Mouse (Mus musculus): ENCODE measurements around the gene Prmt1. TPM values are rescaled to one million over a fixed set of nuclear protein-coding genes. Genes with fewer than 3 reads are reported as not detected.

The Prmt1 gene
- 100 to 1,000 TPM; 148 to 162 TPM for polyA plus RNA-seq (2017; shearing (Covaris generic))

GRCm38 (mm10) chr7:44986192-44986878 is at the start of gene Prmt1:
Prmt1 (minus strand) TSS chr7:44986568.

DNA sequence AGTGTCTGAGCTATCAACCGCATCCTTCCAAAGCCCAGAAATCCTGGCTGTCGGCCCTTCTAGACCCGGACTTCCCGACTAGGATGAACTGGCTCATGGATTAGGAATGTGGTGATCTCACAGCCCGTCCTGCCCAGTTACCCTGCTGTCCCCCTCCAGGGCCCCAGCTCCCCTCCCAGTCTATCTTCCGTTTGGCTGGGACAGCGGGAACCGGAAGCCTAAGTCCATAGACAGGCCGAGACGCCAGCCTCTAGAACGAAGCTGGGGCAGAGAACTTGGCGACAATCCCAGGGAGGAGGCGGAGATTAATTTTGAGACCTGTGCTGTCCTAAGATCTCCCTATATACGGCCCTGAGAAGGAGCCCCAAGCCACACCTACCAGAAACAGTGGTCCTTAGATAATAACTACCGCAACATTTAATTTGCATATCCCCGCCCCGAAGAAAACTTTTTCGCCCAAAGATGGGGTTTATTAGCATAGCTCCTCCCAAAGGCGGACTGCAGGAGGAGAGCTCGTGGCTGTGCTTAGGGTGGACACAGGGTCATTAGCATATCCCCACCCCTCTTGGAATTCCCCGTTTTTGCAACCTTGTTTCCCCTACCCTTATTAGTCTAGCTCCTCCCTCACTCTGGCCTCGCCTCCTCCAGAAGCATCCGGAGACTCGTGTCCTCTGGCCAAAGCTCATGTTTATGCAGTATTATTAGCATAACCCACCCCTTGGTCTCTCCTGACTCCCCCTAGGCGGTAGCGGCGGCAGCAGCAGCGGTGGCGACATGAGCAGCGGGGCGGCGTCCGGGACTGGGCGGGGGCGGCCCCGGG is 31.1 kb upstream of the Prmt1 start, which contains the start of gene Rras:
Gene Rras (plus strand): TSS at position 720 of the 820 bp plus-strand sequence.

GRCm38 (mm10) chr7:45015957-45016612 is 29.7 kb upstream of the Prmt1 start, which contains the start of gene Scaf1:
Scaf1 (minus strand) TSS chr7:45016363.

GRCm38 (mm10) chr7:44998501-44998955 is 12.2 kb upstream of the Prmt1 start, which contains the start of gene Bcl2l12:
Bcl2l12 (minus strand) TSS chr7:44998712.

GRCm38 (mm10) chr7:44997231-44997939 is 11.0 kb upstream of the Prmt1 start, which contains the start of gene Irf3:
Irf3 (plus strand) TSS chr7:44997648.

DNA sequence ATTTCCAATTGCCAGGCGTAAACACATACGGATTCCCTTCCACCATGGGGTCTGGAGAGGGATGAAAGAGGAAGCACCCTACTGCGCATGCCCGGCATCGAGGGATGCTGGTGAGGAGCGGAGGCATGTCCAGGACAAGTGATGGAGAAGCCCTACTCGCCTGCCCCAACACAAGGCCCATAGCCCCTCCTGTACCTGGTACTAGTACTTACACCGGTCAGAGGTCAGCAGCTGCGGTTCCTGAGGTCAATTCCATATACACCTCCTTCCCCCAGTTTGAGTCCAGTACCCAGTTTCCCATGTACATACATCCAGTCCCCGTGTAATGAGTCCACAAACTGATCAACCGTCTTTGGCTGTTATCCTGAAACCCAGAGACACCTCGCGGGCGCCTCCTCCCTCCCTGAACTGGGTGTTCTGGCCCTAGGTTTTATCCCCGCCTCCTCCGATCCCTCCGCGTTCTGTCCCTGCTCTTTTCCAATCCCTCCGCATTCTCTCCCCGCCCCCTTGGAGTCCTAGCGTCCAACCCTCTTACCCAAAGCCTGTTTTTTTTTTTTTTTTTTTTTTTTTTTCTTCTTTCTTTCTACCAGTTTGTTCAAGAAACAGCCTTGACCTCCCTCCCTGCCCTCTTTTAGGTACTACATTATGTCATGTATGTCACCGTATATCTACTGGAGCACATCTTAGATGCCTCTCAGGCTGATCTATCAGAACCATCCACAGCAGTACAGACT is 11.8 kb downstream of the Prmt1 start, which contains the start of gene Cpt1c:
Gene Cpt1c (minus strand): TSS at position 469 of the 734 bp plus-strand sequence.

GRCm38 (mm10) chr7:44942904-44943303 is 43.5 kb downstream of the Prmt1 start, which contains the start of gene Tsks:
Tsks (plus strand) TSS chr7:44943204.

DNA sequence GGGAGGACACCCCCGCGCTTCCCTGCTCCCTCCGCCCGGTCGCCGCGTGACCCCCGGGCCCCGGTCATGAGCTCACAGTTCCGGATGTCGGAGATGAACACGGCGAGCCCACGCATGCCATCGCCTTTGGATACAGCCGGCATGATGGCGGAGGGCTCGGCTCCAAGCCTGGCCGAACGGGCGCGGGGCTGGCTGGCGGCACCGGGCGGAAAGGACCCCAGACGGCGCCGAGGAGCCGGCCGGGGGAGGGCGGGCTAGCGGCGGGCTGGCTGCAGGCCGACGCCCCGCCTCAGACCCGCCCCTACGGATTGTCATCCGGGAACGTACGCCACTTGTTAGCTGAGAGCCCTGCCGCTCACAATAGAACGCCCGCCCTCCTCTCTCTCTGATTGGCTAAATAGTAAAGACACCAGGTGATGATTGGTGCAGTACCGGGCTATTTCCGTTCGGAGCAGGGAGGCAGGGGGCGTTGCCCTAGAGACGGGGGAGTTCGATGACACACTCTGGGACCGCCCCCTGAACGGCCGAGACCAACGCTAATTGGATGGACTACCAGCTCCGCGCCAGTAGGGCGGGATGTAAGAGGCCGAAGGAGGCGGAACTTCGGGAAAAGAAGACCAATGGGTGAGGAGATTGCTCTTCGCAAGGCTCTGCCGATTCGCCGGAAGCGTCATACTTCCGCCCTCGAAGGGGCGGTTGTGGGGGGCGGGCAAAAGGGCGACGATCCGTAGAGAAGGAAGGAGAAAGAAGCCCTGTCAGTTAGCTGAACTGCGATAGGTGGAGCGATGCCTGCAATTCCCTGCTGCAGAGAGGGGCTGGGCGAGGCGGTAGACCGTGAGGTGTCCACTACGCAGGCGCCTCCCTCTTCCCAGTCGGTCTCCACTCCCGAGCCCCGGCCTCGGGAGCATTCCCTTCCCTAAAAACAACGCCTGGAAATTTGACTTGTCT is 56.9 kb downstream of the Prmt1 start, which contains the start of gene Ap2a1:
Gene Ap2a1 (minus strand): TSS at position 293 of the 948 bp plus-strand sequence.

Other genes starting within 250 kb of the Prmt1 start
- gene Vrk3, start 238.2 kb downstream of the Prmt1 start, polyA plus RNA-seq (2017; shearing (Covaris generic)): 10 to 100 TPM; 92.8 to 98.9 TPM
- 1 to 10 TPM in 1 of 2 experiments, under 1 TPM in 1; 0.37 to 1.3 TPM for gene Zfp473, start 235.5 kb downstream of the Prmt1 start, polyA plus RNA-seq (2017; shearing (Covaris generic))
- gene Nup62, start 170.5 kb downstream of the Prmt1 start, polyA plus RNA-seq (2017; shearing (Covaris generic)): 10 to 100 TPM; 40.5 to 41.4 TPM
- 1 to 10 TPM; 3.0 to 8.6 TPM for gene Il4i1, start 170.2 kb downstream of the Prmt1 start, polyA plus RNA-seq (2017; shearing (Covaris generic))
- under 1 TPM in 1 of 2 experiments, not detected in 1; 0.30 TPM for gene Atf5, start 169.9 kb downstream of the Prmt1 start, polyA plus RNA-seq (2017; shearing (Covaris generic))
- 10 to 100 TPM; 26.4 to 35.3 TPM for gene Akt1s1, start 137.6 kb downstream of the Prmt1 start, polyA plus RNA-seq (2017; shearing (Covaris generic))
- gene Tbc1d17, start 137.5 kb downstream of the Prmt1 start, polyA plus RNA-seq (2017; shearing (Covaris generic)): 10 to 100 TPM; 83.2 to 90.0 TPM
- 10 to 100 TPM; 89.6 to 97.9 TPM for gene Pnkp, start 129.4 kb downstream of the Prmt1 start, polyA plus RNA-seq (2017; shearing (Covaris generic))
- 10 to 100 TPM; 28.9 to 30.2 TPM for gene Ptov1, start 116.8 kb downstream of the Prmt1 start, polyA plus RNA-seq (2017; shearing (Covaris generic))
- 10 to 100 TPM; 54.7 to 59.9 TPM for gene Med25, start 93.9 kb downstream of the Prmt1 start, polyA plus RNA-seq (2017; shearing (Covaris generic))
- 10 to 100 TPM; 38.7 to 55.5 TPM for gene Fuz, start 90.5 kb downstream of the Prmt1 start, polyA plus RNA-seq (2017; shearing (Covaris generic))
- gene Ap2a1, start 57.1 kb downstream of the Prmt1 start, polyA plus RNA-seq (2017; shearing (Covaris generic)): 10 to 100 TPM; 56.8 to 69.1 TPM
- under 1 TPM in 1 of 2 experiments, not detected in 1; 0.97 TPM for gene Tsks, start 43.4 kb downstream of the Prmt1 start, polyA plus RNA-seq (2017; shearing (Covaris generic))
- gene Cpt1c, start 11.7 kb downstream of the Prmt1 start, polyA plus RNA-seq (2017; shearing (Covaris generic)): 1 to 10 TPM; 1.7 to 2.5 TPM
- gene Irf3, start 11.1 kb upstream of the Prmt1 start, polyA plus RNA-seq (2017; shearing (Covaris generic)): 100 to 1,000 TPM; 224 to 233 TPM
- 10 to 100 TPM; 23.6 to 30.4 TPM for gene Bcl2l12, start 12.1 kb upstream of the Prmt1 start, polyA plus RNA-seq (2017; shearing (Covaris generic))
- 10 to 100 TPM; 34.5 to 35.4 TPM for gene Scaf1, start 29.8 kb upstream of the Prmt1 start, polyA plus RNA-seq (2017; shearing (Covaris generic))
- 10 to 100 TPM; 30.9 to 34.3 TPM for gene Rras, start 31.4 kb upstream of the Prmt1 start, polyA plus RNA-seq (2017; shearing (Covaris generic))
- gene Prr12, start 66.3 kb upstream of the Prmt1 start, polyA plus RNA-seq (2017; shearing (Covaris generic)): 1 to 10 TPM; 2.2 to 4.1 TPM
- 100 to 1,000 TPM in 1 of 2 experiments, 10 to 100 TPM in 1; 99.4 to 115 TPM for gene Nosip, start 75.9 kb upstream of the Prmt1 start, polyA plus RNA-seq (2017; shearing (Covaris generic))
- 1 to 10 TPM; 2.7 to 4.1 TPM for gene Prrg2, start 76.1 kb upstream of the Prmt1 start, polyA plus RNA-seq (2017; shearing (Covaris generic))
- 10 to 100 TPM in 1 of 2 experiments, 1 to 10 TPM in 1; 3.5 to 13.7 TPM for gene Rcn3, start 105.7 kb upstream of the Prmt1 start, polyA plus RNA-seq (2017; shearing (Covaris generic))
- gene Fcgrt, start 117.3 kb upstream of the Prmt1 start, polyA plus RNA-seq (2017; shearing (Covaris generic)): 1 to 10 TPM; 1.1 to 5.2 TPM
- 1,000 to 10,000 TPM; 2,095 to 2,158 TPM for gene Rps11, start 137.9 kb upstream of the Prmt1 start, polyA plus RNA-seq (2017; shearing (Covaris generic))
- gene Rpl13a, start 142.2 kb upstream of the Prmt1 start, polyA plus RNA-seq (2017; shearing (Covaris generic)): 1,000 to 10,000 TPM; 2,041 to 2,586 TPM
- gene Gm45713, start 149.7 kb upstream of the Prmt1 start, polyA plus RNA-seq (2017; shearing (Covaris generic)): not detected
- gene Flt3l, start 149.9 kb upstream of the Prmt1 start, polyA plus RNA-seq (2017; shearing (Covaris generic)): 100 to 1,000 TPM; 207 to 313 TPM
- 10 to 100 TPM; 53.5 to 57.9 TPM for gene Pih1d1, start 167.7 kb upstream of the Prmt1 start, polyA plus RNA-seq (2017; shearing (Covaris generic))
- gene Aldh16a1, start 168.0 kb upstream of the Prmt1 start, polyA plus RNA-seq (2017; shearing (Covaris generic)): 10 to 100 TPM; 50.3 to 78.2 TPM
- under 1 TPM in 1 of 2 experiments, not detected in 1; 0.16 TPM for gene Slc17a7, start 177.4 kb upstream of the Prmt1 start, polyA plus RNA-seq (2017; shearing (Covaris generic))
- gene Gfy, start 193.0 kb upstream of the Prmt1 start, polyA plus RNA-seq (2017; shearing (Covaris generic)): not detected
- gene Pth2, start 194.4 kb upstream of the Prmt1 start, polyA plus RNA-seq (2017; shearing (Covaris generic)): not detected
- gene Ccdc155, start 218.3 kb upstream of the Prmt1 start, polyA plus RNA-seq (2017; shearing (Covaris generic)): under 1 TPM; 0.24 to 0.70 TPM
- gene Dkkl1, start 225.6 kb upstream of the Prmt1 start, polyA plus RNA-seq (2017; shearing (Covaris generic)): 10 to 100 TPM; 23.4 to 31.7 TPM
- gene Tead2, start 229.2 kb upstream of the Prmt1 start, polyA plus RNA-seq (2017; shearing (Covaris generic)): 1 to 10 TPM; 3.8 to 5.8 TPM